Mouse (Mus musculus) left cerebral cortex, postnatal 14 days (tissue): ENCODE measurements at regions not wholly inside any gene's neighbourhood (a gene's known extent, or its start where the extent isn't known, plus 50 kb on each side); places are given as distances from the start of the nearest gene placed in this dataset.
"Not testable (repeated sequence)": the region's sequence is repeated elsewhere in the genome, so short reads cannot be mapped to it uniquely, and the experiment has no call there.

ENCODE experiments used
- DNase-seq, 2 experiments: peaks; one replicate each; pipeline ENCODE4 v3.0.0; 2021 to 2022; ENCODE audit warnings: low spot score in 2 of 2, mixed read lengths in 1 of 2
- intact Hi-C: fragments of 180-260 bp; cut with DNase I; formaldehyde crosslinking; loops from one replicate; pipeline ENCODE4 v1.15.1; 2025

GRCm38 (mm10) chr16:50785384-50785783 is 194.4 kb upstream of the Ccdc54 start:
- no peak for DNase-seq
- intact Hi-C loops, result no loop called here

GRCm38 (mm10) chr16:50784651-50785228 is 193.8 kb upstream of the Ccdc54 start:
- intact Hi-C loops, result no loop called here

GRCm38 (mm10) chr16:50783784-50784650 is 193.1 kb upstream of the Ccdc54 start:
- intact Hi-C loops, result no loop called here
- DNase-seq, result no peak

More at GRCm38 (mm10) chr16:50784651-50785228, 193.8 kb upstream of the Ccdc54 start:
- DNase-seq, result no peak

GRCm38 (mm10) chr16:50783240-50783639 is 192.3 kb upstream of the Ccdc54 start:
- DNase-seq, result no peak
- intact Hi-C loops, result no loop called here

GRCm38 (mm10) chr16:50779030-50779784 is 188.3 kb upstream of the Ccdc54 start:
- DNase-seq, result no peak
- intact Hi-C loops, result no loop called here

DNA sequence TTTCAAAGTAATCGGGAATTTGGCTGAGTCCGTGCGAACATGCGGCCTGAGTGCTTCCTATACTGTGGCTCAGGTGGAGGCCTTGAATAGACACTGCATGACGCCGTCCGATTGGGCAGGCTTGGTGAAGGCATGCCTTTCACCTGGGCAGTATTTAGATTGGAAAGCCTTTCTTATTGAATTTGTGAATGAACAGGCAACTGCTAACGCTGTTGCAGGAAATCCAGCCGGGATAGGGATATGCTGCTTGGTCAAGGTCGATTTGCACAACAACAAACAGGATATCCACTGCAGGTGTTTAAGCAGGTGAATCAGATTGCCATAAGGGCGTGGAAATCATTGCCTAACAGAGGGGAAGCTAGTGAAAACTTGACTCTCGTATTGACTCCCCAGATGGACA is 183.7 kb upstream of the Ccdc54 start:
- intact Hi-C loops, DNase-seq: not testable (repeated sequence)

DNA sequence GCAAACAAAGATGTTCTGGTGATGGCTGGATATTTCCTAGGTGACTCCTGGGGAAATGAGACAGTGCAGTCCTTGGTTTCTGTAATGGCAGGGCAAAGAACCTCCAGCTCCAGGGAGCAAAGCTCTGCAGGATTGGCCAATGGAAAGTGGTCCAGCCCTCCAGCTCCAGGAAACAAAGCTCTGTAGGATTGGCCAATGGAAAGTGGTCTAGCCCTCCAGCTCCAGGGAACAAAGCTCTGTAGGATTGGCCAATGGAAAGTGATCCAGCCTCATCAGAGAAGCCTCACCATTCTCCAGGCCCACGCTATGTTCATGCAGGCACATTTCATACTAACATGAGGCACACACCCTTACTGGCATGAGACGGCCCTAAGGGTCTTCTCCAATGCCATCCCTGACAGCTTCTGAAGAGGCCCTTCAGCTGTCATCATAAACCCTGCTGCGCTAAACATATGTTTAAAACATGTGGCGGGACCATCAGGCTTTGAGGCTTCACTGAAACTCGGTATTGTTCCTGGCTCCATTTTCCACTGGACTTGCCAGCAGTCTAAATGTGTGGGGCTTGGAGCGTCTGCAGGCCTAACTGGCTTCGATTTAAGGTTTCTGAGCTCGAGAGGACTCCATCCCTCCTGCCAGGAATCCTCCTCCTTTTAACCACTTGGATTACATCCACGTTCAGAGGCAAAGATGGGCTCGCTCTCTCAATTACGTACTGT is 175.3 kb upstream of the Ccdc54 start:
- intact Hi-C loops, result no loop called here
- no peak for DNase-seq

- DNase-seq, result no peak
- intact Hi-C loops, result no loop called here
Measured at GRCm38 (mm10) chr16:50762096-50762495, 171.1 kb upstream of the Ccdc54 start.

DNA sequence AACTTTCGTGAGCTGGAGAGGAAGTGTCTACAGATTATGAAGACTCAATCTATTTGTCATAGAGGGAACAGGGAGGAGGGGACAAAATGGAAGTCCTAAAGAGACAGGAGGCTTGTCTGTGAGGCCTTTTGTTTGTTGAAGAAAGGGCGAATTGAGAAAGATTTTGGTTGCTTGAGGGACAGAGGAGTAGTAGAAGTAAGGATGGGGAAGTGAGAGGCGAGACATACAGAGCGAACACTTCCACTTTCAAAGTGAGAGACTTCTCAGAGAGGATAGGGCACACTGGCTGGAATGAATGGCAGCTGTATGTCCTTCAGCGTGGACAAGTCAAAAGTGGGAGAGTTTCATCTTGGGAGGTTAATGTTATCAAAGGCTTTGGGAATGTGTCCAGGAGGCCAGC is 169.0 kb upstream of the Ccdc54 start:
- DNase-seq, result no peak
- intact Hi-C loops, result no loop called here

- intact Hi-C loops, result no loop called here
- no peak for DNase-seq
Measured at GRCm38 (mm10) chr16:50756696-50757095, 165.7 kb upstream of the Ccdc54 start.

DNA sequence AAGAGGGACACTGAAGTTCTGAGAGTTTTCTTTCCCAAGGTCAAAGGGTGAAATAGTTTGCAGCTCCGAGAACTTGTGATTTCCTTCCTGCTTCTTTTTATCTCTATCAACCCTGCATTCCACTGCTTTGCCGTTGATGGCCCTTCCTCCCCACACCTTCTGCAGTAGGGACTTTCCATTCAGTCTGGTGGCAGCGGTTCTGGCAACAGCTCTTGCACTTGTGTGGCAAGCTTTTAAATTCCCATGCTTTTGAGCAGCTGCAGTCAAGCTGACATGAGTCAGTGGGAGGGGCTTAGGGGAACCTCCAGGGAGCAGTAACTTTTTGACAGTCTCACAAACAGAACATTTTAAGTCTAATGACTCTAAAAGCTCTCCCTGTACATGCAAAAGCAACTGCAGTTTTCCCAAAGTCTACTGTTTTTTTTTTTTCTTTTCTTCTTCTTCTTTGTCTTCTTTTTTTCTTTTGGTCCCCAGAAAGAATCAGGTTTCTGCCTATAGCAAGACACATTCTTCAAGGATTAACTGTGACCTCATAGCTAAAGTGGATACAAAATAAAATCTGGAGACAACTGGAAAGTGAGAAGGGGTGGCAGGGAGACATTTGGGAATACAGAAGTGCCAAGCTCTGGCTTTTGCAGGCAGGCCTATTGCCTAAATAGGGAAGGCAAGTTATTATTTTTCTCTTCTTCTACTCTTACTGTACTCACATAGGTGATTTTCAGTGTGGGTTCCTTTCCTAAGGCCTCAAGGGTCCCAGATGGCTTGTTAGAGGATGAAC is 162.8 kb upstream of the Ccdc54 start:
- DNase-seq, result no peak
- intact Hi-C loops, result no loop called here

GRCm38 (mm10) chr16:50753046-50753445 is 162.1 kb upstream of the Ccdc54 start:
- intact Hi-C loops, result no loop called here
- DNase-seq, result no peak

GRCm38 (mm10) chr16:50752277-50752600 is 161.3 kb upstream of the Ccdc54 start:
- DNase-seq, result no peak
- intact Hi-C loops, result no loop called here

GRCm38 (mm10) chr16:50751495-50752276 is 160.7 kb upstream of the Ccdc54 start:
- intact Hi-C loops, result no loop called here
- no peak for DNase-seq

GRCm38 (mm10) chr16:50747698-50748097 is 156.7 kb upstream of the Ccdc54 start:
- intact Hi-C loops, result no loop called here
- DNase-seq, result no peak

GRCm38 (mm10) chr16:50745723-50746122 is 154.8 kb upstream of the Ccdc54 start:
- intact Hi-C loops, result no loop called here
- DNase-seq, result no peak

DNA sequence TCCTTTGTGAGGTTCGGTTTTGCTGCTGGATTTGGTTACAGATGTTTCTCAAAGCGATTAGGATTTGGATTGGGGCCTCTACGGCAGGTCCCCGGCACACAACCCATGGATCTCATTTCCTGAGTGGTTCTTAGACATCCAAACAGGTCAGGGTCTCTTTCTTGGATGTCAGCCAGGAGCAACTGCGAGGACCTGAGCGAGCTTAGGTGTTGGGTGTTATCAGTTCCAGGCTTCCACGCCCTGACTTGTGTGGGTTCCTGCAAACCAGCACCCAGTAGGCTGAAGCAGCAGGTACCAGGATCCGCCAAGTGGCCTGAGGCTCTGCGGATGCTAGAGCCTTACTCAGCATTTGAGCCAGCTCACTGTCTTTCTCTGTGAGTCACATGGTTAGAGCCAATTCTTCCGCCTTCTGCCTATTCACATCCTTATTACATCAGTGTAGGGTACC is 146.5 kb upstream of the Ccdc54 start:
- intact Hi-C loops, result loop anchor here (2.0 to 10.0 kb wide), 4 partner anchors 305 to 693 kb away; partner anchors contain the start of gene Bbx
- no peak for DNase-seq
